Mouse (Mus musculus) lung, postnatal 0 days (tissue): ENCODE results near the gene Dlgap1. TPM values are rescaled to one million over a fixed set of nuclear protein-coding genes. Genes with fewer than 3 reads are reported as not detected.

ENCODE experiments used
- ATAC-seq: fragments of 200-750 bp; cut with Nextera tagmentation; 2 replicates; pipeline ENCODE4 v1.8.0; 2017; ENCODE audit warnings: moderate library complexity
- DNase-seq: peaks from one replicate; pipeline ENCODE4 v3.0.0-alpha.2; 2016; ENCODE audit warnings: low spot score
- H3K27ac ChIP-seq: fragments of 300-500 bp; sonication (generic); 2 replicates; pipeline ENCODE4 v1.5.1; 2014; ENCODE audit warnings: antibody characterized with exemption, mild to moderate bottlenecking, low read length, mixed read lengths
- H3K27me3 ChIP-seq: fragments of 300-500 bp; sonication (generic); replicated peaks from 2 replicates; pipeline ENCODE4 v1.6.1; 2014; ENCODE audit warnings: low read length, mixed read lengths; ENCODE audit not compliant: insufficient read depth
- H3K36me3 ChIP-seq: fragments of 300-500 bp; sonication (generic); 2 replicates; pipeline ENCODE4 v1.6.1; 2014; ENCODE audit warnings: low read length, mixed read lengths; ENCODE audit not compliant: insufficient read depth
- H3K4me1 ChIP-seq: fragments of 300-500 bp; sonication (generic); 2 replicates; pipeline ENCODE4 v1.6.1; 2014; ENCODE audit warnings: antibody characterized with exemption, low read depth, low read length, mixed read lengths; ENCODE audit not compliant: insufficient read depth
- H3K4me2 ChIP-seq: fragments of 300-500 bp; sonication (generic); replicated peaks from 2 replicates; pipeline ENCODE4 v1.6.1; 2014; ENCODE audit warnings: low read depth, mild to moderate bottlenecking, low read length, moderate library complexity, mixed read lengths
- H3K4me3 ChIP-seq: fragments of 300-500 bp; sonication (generic); 2 replicates; pipeline ENCODE4 v1.5.1; 2014; ENCODE audit warnings: low read depth, low read length
- H3K9ac ChIP-seq: fragments of 300-500 bp; sonication (generic); replicated peaks from 2 replicates; pipeline ENCODE4 v1.6.1; 2014; ENCODE audit warnings: low read depth, mild to moderate bottlenecking
- H3K9me3 ChIP-seq: fragments of 300-500 bp; sonication (generic); 2 replicates; pipeline ENCODE4 v1.6.1; 2016; ENCODE audit warnings: low read length, mixed read lengths
- CTCF ChIP-seq: IDR thresholded peaks from 2 replicates; pipeline ENCODE4 v1.5.1; 2016; ENCODE audit warnings: antibody characterized with exemption, mild to moderate bottlenecking
- EP300 ChIP-seq: IDR thresholded peaks from 2 replicates; pipeline ENCODE4 v1.6.1; 2016; ENCODE audit warnings: antibody characterized with exemption, mild to moderate bottlenecking, control low read depth
- WGBS: fragments of 180-500 bp; shearing (Covaris S2); extraction: QIAGEN DNeasy Blood & Tissue Kit; methylation state at CpG from one replicate; pipeline ENCODE4 v1.1.7; 2014; 5-methylcytosine and 5-hydroxymethylcytosine counted together
- polyA plus RNA-seq: library from polyadenylated mRNA; unstranded; fragments of >200 nt; fragmentation: Nextera tagmentation; extraction: Ambion mirVana; gene quantifications from 2 replicates; pipeline ENCODE4 v1.2.1, GENCODE M21; 2015

Gene Dlgap1
- polyA plus RNA-seq, 1 experiment from 2014 or later, result 0.26 TPM

DNA sequence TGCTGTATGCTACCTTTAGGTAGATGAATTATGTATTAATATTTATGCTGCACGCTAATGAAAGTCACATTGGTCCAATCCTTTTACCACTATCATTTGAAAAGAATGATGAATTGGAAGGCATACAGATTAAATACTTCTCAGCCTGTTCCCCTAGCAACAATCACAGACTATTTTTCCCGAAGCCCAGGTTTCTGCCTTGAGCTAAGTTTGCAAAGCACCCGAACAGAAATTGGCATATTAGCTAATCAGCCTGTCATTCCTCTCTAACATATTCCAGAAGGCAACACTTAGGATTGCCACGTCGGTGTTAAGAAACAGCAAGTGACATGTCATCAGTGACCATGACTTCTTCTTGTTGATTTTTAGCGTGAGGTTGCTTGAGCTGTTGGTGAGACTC lies 619.8 kb downstream of the Dlgap1 start:
- TF ChIP-seq CTCF (no peak), EP300 (no peak)
- H3K36me3 ChIP-seq, result no peaks in the 10 kb centered on the region
- no peak overlapping the region for H3K4me3 ChIP-seq

DNA sequence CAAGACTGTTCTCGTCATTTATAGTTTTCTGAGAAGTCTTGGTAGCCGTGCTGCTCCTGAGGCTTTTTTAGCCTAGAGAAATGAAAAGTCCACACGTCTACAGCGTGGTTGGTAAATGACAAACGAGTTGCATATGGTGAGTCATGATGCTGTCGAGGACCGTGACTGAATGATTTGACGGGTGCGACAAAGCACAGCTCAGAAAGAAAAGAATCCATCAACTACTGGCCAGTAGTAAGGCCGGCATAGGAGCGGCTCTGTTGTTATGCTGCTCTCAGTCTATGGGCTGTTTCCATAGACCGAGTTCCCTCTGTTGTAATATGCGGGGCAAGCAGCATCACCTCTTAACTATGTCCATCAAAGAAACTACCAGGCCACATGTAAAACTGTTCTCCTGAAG lies 620.3 kb downstream of the Dlgap1 start:
- H3K4me3 ChIP-seq, result no peak overlapping the region
- no peaks in the 10 kb centered on the region for H3K36me3 ChIP-seq
- TF ChIP-seq CTCF (no peak), EP300 (no peak)
- ATAC-seq, result no peak
- no peak overlapping the region for H3K9ac ChIP-seq
- 80% methylated on average over 13 of the region's 13 CpGs for WGBS
- H3K4me2 ChIP-seq, result no peak overlapping the region
- H3K4me1 ChIP-seq, result no peaks in the 10 kb centered on the region
- no peak for DNase-seq
- no peaks in the 10 kb centered on the region for H3K9me3 ChIP-seq
- H3K27ac ChIP-seq, result no peak overlapping the region
- no peaks in the 10 kb centered on the region for H3K27me3 ChIP-seq

More for the DNA sequence above, 619.8 kb downstream of the Dlgap1 start:
- 54% methylated on average over 6 of the region's 6 CpGs for WGBS
- no peaks in the 10 kb centered on the region for H3K4me1 ChIP-seq
- ATAC-seq, result no peak
- H3K4me2 ChIP-seq, result no peak overlapping the region
- no peaks in the 10 kb centered on the region for H3K9me3 ChIP-seq
- no peak overlapping the region for H3K27ac ChIP-seq
- DNase-seq, result no peak
- no peak overlapping the region for H3K9ac ChIP-seq
- no peaks in the 10 kb centered on the region for H3K27me3 ChIP-seq

DNA sequence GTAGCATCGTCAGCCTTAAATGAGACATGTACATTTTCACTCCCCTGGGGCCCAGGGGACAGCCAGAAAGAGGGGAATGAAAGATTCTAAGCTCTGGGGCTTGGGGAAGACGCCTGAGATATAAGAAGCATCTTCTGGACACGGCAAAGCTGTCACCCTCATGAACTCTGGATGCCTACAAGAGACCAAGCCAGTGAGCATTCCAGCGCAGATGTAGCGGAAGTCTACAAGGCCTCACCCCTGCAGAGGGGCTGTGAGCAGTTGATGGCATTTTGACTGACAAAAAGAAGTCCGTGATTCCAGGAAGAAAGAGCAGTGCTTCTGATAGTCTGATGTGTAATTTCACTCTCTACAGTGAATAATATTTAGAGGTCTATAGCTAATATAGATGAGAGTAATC lies 621.6 kb downstream of the Dlgap1 start:
- no peaks in the 10 kb centered on the region for H3K4me1 ChIP-seq
- H3K36me3 ChIP-seq, result no peaks in the 10 kb centered on the region
- TF ChIP-seq EP300 (no peak), CTCF (no peak)
- no peaks in the 10 kb centered on the region for H3K9me3 ChIP-seq
- no peak overlapping the region for H3K9ac ChIP-seq
- H3K4me2 ChIP-seq, result no peak overlapping the region
- no peaks in the 10 kb centered on the region for H3K27me3 ChIP-seq
- H3K4me3 ChIP-seq, result no peak overlapping the region
- DNase-seq, result no peak
- no peak for ATAC-seq
- H3K27ac ChIP-seq, result no peak overlapping the region
- 57% methylated on average over 6 of the region's 6 CpGs for WGBS

DNA sequence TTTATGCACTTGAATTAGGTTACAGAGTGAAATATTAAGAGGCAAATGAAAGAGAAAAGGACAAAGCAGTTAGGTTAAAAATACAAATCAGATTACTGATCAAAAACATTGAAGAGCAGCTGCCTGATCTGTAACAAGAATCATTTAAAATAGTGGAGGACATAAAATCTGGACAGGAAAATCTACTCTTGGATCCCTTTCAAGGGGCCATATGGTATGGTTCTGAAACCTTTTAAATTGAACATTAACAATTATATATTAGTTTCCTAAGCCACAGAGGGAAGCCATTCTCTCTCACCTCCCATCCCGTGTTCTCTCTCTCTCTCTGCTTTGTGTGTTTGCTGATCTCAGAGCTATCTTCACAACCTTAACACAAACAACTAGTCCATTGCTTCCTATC lies 625.4 kb downstream of the Dlgap1 start:
- Histone ChIP-seq H3K36me3 (no peaks in the 10 kb centered on the region), H3K27ac (no peak overlapping the region), H3K9ac (no peak overlapping the region), H3K4me2 (no peak overlapping the region), H3K4me3 (no peak overlapping the region), H3K9me3 (no peaks in the 10 kb centered on the region), H3K27me3 (no peaks in the 10 kb centered on the region), H3K4me1 (no peaks in the 10 kb centered on the region)
- DNase-seq (no peak), ATAC-seq (no peak)
- TF ChIP-seq EP300 (no peak), CTCF (no peak)
- WGBS, result 16% methylated on average over 1 of the region's 1 CpGs

DNA sequence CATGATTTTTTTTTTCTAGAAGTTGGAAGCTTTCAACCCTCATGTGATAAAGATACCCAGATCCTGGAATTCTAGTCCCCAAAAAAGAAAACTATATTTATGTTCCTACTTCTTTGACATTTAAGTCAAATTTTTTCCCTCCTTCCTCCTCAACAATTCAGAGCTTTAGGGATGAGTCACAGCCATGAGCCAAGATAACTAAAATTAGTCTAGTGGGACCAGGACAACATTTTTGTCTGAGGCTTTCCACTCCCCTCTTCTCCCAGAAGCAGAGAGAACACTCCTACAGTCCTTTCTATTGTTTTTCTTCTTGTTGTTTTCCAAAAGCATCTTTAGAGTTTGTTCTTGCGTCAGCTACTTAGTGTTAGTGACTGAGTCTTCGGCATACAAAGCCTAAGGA lies 627.5 kb downstream of the Dlgap1 start:
- 88% methylated on average over 2 of the region's 2 CpGs for WGBS
- TF ChIP-seq CTCF, result no peak
- TF ChIP-seq EP300, result no peak
- H3K9ac ChIP-seq, result no peak overlapping the region
- H3K4me3 ChIP-seq, result no peak overlapping the region
- no peak overlapping the region for H3K4me2 ChIP-seq
- no peak overlapping the region for H3K27ac ChIP-seq
- H3K4me1 ChIP-seq, result no peaks in the 10 kb centered on the region
- H3K27me3 ChIP-seq, result no peaks in the 10 kb centered on the region
- ATAC-seq, result no peak
- no peak for DNase-seq
- H3K9me3 ChIP-seq, result no peaks in the 10 kb centered on the region
- no peaks in the 10 kb centered on the region for H3K36me3 ChIP-seq

DNA sequence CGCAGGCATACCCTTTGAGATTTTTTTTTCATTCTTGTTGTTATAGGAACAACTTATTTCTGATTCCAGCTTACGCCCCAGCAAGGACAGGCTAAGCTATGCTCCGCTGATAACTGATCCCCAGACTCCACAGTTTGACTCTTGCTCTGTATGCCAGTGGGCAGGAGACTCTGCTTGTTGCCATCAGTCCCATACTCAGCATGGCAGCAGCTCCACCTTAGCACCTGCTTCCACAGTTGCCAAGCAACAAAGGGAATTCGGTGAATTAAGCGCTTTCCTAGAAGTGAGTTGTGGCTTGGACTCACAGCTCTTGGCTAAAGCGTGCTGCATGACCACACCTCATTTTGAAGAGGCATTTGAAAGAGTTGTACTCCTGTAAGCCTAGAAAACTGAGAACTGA lies 631.6 kb downstream of the Dlgap1 start:
- H3K4me3 ChIP-seq, result no peak overlapping the region
- WGBS, result 68% methylated on average over 6 of the region's 6 CpGs
- no peaks in the 10 kb centered on the region for H3K9me3 ChIP-seq
- no peak overlapping the region for H3K9ac ChIP-seq
- ATAC-seq (no peak), DNase-seq (no peak)
- H3K4me2 ChIP-seq, result no peak overlapping the region
- H3K4me1 ChIP-seq, result no peaks in the 10 kb centered on the region
- no peak for TF ChIP-seq EP300
- no peak for TF ChIP-seq CTCF
- H3K36me3 ChIP-seq, result no peaks in the 10 kb centered on the region
- H3K27me3 ChIP-seq, result no peaks in the 10 kb centered on the region
- no peak overlapping the region for H3K27ac ChIP-seq

DNA sequence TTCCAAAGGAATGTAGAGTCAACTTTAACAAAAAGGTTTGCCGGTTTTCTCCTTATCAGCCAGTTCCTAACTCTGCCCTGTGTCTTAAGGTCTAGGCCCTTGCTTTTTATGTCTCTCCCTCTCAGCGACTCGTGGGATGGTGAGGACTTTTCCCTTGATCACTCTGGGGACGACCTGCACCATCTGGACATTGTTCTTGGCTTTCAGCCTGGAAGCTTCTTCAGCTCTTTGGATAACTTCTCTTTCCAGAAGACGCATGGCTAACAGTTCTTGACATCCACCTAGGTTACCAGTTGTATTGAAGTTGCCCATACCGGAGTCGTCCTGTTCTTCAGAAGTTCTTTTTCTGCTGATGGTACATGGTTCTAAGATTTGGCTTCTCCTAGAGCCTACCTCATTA lies 633.2 kb downstream of the Dlgap1 start:
- no peak overlapping the region for H3K27ac ChIP-seq
- H3K27me3 ChIP-seq, result no peaks in the 10 kb centered on the region
- TF ChIP-seq EP300 (no peak), CTCF (no peak)
- H3K9ac ChIP-seq, result no peak overlapping the region
- ATAC-seq (no peak), DNase-seq (no peak)
- 77% methylated on average over 7 of the region's 7 CpGs for WGBS
- no peaks in the 10 kb centered on the region for H3K4me1 ChIP-seq
- no peaks in the 10 kb centered on the region for H3K9me3 ChIP-seq
- H3K36me3 ChIP-seq, result no peaks in the 10 kb centered on the region
- H3K4me3 ChIP-seq, result no peak overlapping the region
- no peak overlapping the region for H3K4me2 ChIP-seq
